Mouse (Mus musculus) CH12.LX (cell line): Measurements from ENCODE around the gene Rex1bd.

Experiments used
- BHLHE40 ChIP-seq: IDR thresholded peaks from 2 replicates; pipeline ENCODE4 v1.6.1; 2011; ENCODE audit warnings: mild to moderate bottlenecking, low read depth, low read length, improper control_type of control experiment
- CHD2 ChIP-seq: IDR thresholded peaks from 2 replicates; pipeline ENCODE4 v1.6.1; 2011; ENCODE audit warnings: low read length, improper control_type of control experiment
- CTCF ChIP-seq, 2 experiments: IDR thresholded peaks in 1 of 2; conservative IDR thresholded peaks in 1 of 2; 2 replicates each; pipeline ENCODE4 v1.5.1; 2011 to 2012; ENCODE audit warnings: low read depth in 2 of 2, low read length in 2 of 2, improper control_type of control experiment in 1 of 2, inconsistent platforms in 1 of 2, mild to moderate bottlenecking in 1 of 2, moderate library complexity in 1 of 2
- ELF1 ChIP-seq: IDR thresholded peaks from 2 replicates; pipeline ENCODE4 v1.6.1; 2014; ENCODE audit warnings: low read depth, mild to moderate bottlenecking, inconsistent platforms, low read length, improper control_type of control experiment
- HCFC1 ChIP-seq: IDR thresholded peaks from 2 replicates; pipeline ENCODE4 v1.6.1; 2012; ENCODE audit warnings: low read depth, mild to moderate bottlenecking, inconsistent platforms, low read length, improper control_type of control experiment
- MAX ChIP-seq: IDR thresholded peaks from 2 replicates; pipeline ENCODE4 v1.6.1; 2011; ENCODE audit warnings: low read length, improper control_type of control experiment
- MYC ChIP-seq: IDR thresholded peaks from 2 replicates; pipeline ENCODE4 v1.6.1; 2011; ENCODE audit warnings: low read depth, mild to moderate bottlenecking, improper control_type of control experiment, low read length
- POLR2A ChIP-seq: IDR thresholded peaks from 2 replicates; pipeline ENCODE4 v1.6.1; 2011; ENCODE audit warnings: low read depth, mild to moderate bottlenecking, improper control_type of control experiment, low read length
- POLR2AphosphoS2 ChIP-seq: IDR thresholded peaks from 2 replicates; pipeline ENCODE4 v1.6.1; 2011; ENCODE audit warnings: low read depth, low read length, improper control_type of control experiment
- TCF12 ChIP-seq: IDR thresholded peaks from 2 replicates; pipeline ENCODE4 v1.6.1; 2014; ENCODE audit warnings: low read depth, mild to moderate bottlenecking, inconsistent platforms, low read length, improper control_type of control experiment
- USF2 ChIP-seq: conservative IDR thresholded peaks from 2 replicates; pipeline ENCODE4 v1.6.1; 2011; ENCODE audit warnings: low read depth, low read length, improper control_type of control experiment

GRCm38 (mm10) chr8:70463306-70463705 lies 43.2 kb downstream of the Rex1bd start:
- TF ChIP-seq POLR2A = no peak
- TF ChIP-seq TCF12 = no peak
- no peak for TF ChIP-seq HCFC1
- no peak for TF ChIP-seq MAX
- no peak for TF ChIP-seq USF2
- no peak for TF ChIP-seq POLR2AphosphoS2
- no peak for TF ChIP-seq BHLHE40
- TF ChIP-seq MYC = no peak
- no peak for TF ChIP-seq CTCF (conservative IDR thresholded peaks at IDR 0.05 in 1 of 2, IDR thresholded peaks at IDR 0.05 in 1 of 2; ENCODE audit: low read depth in 2 of 2, low read length in 2 of 2)
- TF ChIP-seq CHD2 = no peak
- no peak for TF ChIP-seq ELF1
